Mouse (Mus musculus) ES-E14 (cell line): ENCODE measurements around the gene Ivns1abp.

ENCODE experiments used
- HCFC1 ChIP-seq: IDR thresholded peaks from 2 replicates; pipeline ENCODE4 v1.6.1; 2012; ENCODE audit warnings: low read length, inconsistent platforms, borderline replicate concordance; ENCODE audit not compliant: insufficient read depth
- ZC3H11A ChIP-seq: IDR thresholded peaks from 2 replicates; pipeline ENCODE4 v1.6.1; 2012; ENCODE audit warnings: low read depth, mild to moderate bottlenecking, inconsistent platforms, low read length, borderline replicate concordance
- ZNF384 ChIP-seq: IDR thresholded peaks from 2 replicates; pipeline ENCODE4 v1.6.1; 2012; ENCODE audit warnings: low read depth, low read length, inconsistent platforms

GRCm38 (mm10) chr1:151390029-151390428 lies 45.8 kb downstream of the Ivns1abp start:
- TF ChIP-seq ZNF384, result no peak
- TF ChIP-seq HCFC1, result no peak
- peak; percentile 77 for TF ChIP-seq ZC3H11A
